ENCODE assay signal across 8 mouse cellular contexts in genomic region chr19:4878405-4879323, GRCm38 (mm10). TPM values are rescaled to one million over a fixed set of nuclear protein-coding genes. Genes with fewer than 3 reads are reported as not detected.
DNase-seq lines count a peak whose midpoint lies in the region; ATAC-seq lines count a peak whose summit lies in the region.

Gene Zdhhc24, plus strand, starts transcription at chr19:4878668.

- no peaks in the 10 kb centered on the region for H3K27me3 ChIP-seq in heart, embryonic 14.5 days (ENCODE audit: control insufficient read depth, insufficient read depth, low read length)
- H3K27me3 ChIP-seq in liver, embryonic 13.5 days, result peaks cover 19% of the 10 kb centered on the region
- H3K27me3 ChIP-seq in stomach, embryonic 16.5 days (ENCODE audit: control insufficient read depth, insufficient read depth, low read length), result no peaks in the 10 kb centered on the region

- peak within 1 kb of the TSS; percentile 83 for H3K4me2 ChIP-seq in heart, embryonic 14.5 days (ENCODE audit: low read length)
- H3K4me2 ChIP-seq in liver, embryonic 13.5 days, result peak within 1 kb of the TSS; percentile 79
- H3K4me2 ChIP-seq in stomach, embryonic 16.5 days (ENCODE audit: low read depth, low read length), result peak within 1 kb of the TSS; percentile 93

- peak within 1 kb of the TSS; percentile 24 to 45; a peak in 3 of 4 replicates for H3K27ac ChIP-seq in heart, embryonic 14.5 days (replicated peaks in 1 of 2; ENCODE audit: control insufficient read depth in 1 of 2, insufficient read depth in 1 of 2, low read depth in 2 of 2, low read length in 2 of 2)
- peak within 1 kb of the TSS; percentile 88 for H3K27ac ChIP-seq in liver, embryonic 13.5 days
- peak within 1 kb of the TSS; percentile 56 for H3K27ac ChIP-seq in stomach, embryonic 16.5 days (ENCODE audit: low read length)

- no peaks in the 10 kb centered on the region; the same call in 1 of the 2 replicates for H3K36me3 ChIP-seq in heart, embryonic 14.5 days (ENCODE audit: control insufficient read depth, insufficient read depth, low read length)
- H3K36me3 ChIP-seq in liver, embryonic 13.5 days, result peaks cover 36% of the 10 kb centered on the region
- H3K36me3 ChIP-seq in stomach, embryonic 16.5 days (ENCODE audit: control insufficient read depth, insufficient read depth, low read length), result no peaks in the 10 kb centered on the region

- under 1% methylated on average over 52 of the region's 52 CpGs for WGBS in heart, embryonic 14.5 days
- under 1% methylated on average over 52 of the region's 52 CpGs for WGBS in liver, embryonic 13.5 days (ENCODE audit: insufficient replicate concordance)
- under 1% methylated on average over 52 of the region's 52 CpGs for WGBS in stomach, embryonic 16.5 days

- peak; percentile 100 for ATAC-seq in CD4-positive, CD25-positive, alpha-beta regulatory T cell, adult 4 months
- peak; percentile 96 for ATAC-seq in heart, embryonic 14.5 days (ENCODE audit: insufficient number of reproducible peaks, insufficient read depth, low FRiP score, low read depth)
- peak; percentile 98 for ATAC-seq in liver, embryonic 13.5 days (ENCODE audit: low read depth)
- peak; percentile 97 for ATAC-seq in stomach, embryonic 16.5 days (ENCODE audit: insufficient read depth, low FRiP score)

- peak within 1 kb of the TSS; percentile 93 for H3K9ac ChIP-seq in heart, embryonic 14.5 days (ENCODE audit: low read length)
- H3K9ac ChIP-seq in liver, embryonic 13.5 days, result peak within 1 kb of the TSS; percentile 96
- peak within 1 kb of the TSS; percentile 95 for H3K9ac ChIP-seq in stomach, embryonic 16.5 days (ENCODE audit: low read length)

- H3K4me1 ChIP-seq in heart, embryonic 14.5 days (ENCODE audit: control insufficient read depth in 2 of 2, insufficient read depth in 2 of 2, low read length in 2 of 2), result peaks cover 4 to 9% of the 10 kb centered on the region in 2 experiments; a peak in 3 of 4 replicates
- H3K4me1 ChIP-seq in liver, embryonic 13.5 days (replicated peaks), result peaks cover 62% of the 10 kb centered on the region
- H3K4me1 ChIP-seq in stomach, embryonic 16.5 days (ENCODE audit: control insufficient read depth, insufficient read depth, low read length), result peaks cover 4% of the 10 kb centered on the region

- H3K4me3 ChIP-seq in heart, embryonic 14.5 days (ENCODE audit: control insufficient read depth in 1 of 2, insufficient read depth in 1 of 2, low read depth in 1 of 2, low read length in 2 of 2), result peak within 1 kb of the TSS; percentile 73 to 97
- H3K4me3 ChIP-seq in liver, embryonic 13.5 days (replicated peaks), result peak within 1 kb of the TSS; percentile 96
- H3K4me3 ChIP-seq in stomach, embryonic 16.5 days (replicated peaks; ENCODE audit: low read length), result peak within 1 kb of the TSS; percentile 98

- DNase-seq in c-Kit-negative CD71-positive TER-119-positive erythroid progenitor cells, embryonic 14.5 days (ENCODE audit: low read depth, low spot score), result peak; percentile 94
- DNase-seq in fibroblast of lung, adult 2 months (ENCODE audit: low read depth), result peak; percentile 88
- peak; percentile 96 for DNase-seq in kidney, postnatal 14 days
- DNase-seq in liver, embryonic 13.5 days, result peak; percentile 96
- DNase-seq in neural tube, embryonic 10.5 days (ENCODE audit: extremely low spot score, low spot score), result peak; percentile 97

- H3K9me3 ChIP-seq in heart, embryonic 14.5 days (ENCODE audit: control insufficient read depth, low read length), result no peaks in the 10 kb centered on the region
- H3K9me3 ChIP-seq in liver, embryonic 13.5 days (replicated peaks), result no peaks in the 10 kb centered on the region
- no peaks in the 10 kb centered on the region for H3K9me3 ChIP-seq in stomach, embryonic 16.5 days (replicated peaks; ENCODE audit: control insufficient read depth, low read length)

RNA-seq across cellular contexts. Expression of gene Zdhhc24, which starts in this region (rescaled TPM):
- 1 to 10 TPM; 3.7 to 6.2 TPM for polyA plus RNA-seq in CD4-positive, CD25-positive, alpha-beta regulatory T cell, adult 4 months (2017; shearing (Covaris generic))
- 7.2 and 8.2 TPM in 2 replicates for polyA plus RNA-seq in heart, embryonic 14.5 days (2014; fragmentation: Nextera tagmentation; extraction: Ambion mirVana)
- polyA plus RNA-seq in liver, embryonic 13.5 days (2015; fragmentation: Nextera tagmentation; extraction: Ambion mirVana), result 11.2 and 11.5 TPM in 2 replicates
- polyA plus RNA-seq in stomach, embryonic 16.5 days (2015; fragmentation: Nextera tagmentation; extraction: Ambion mirVana), result 11.6 and 12.5 TPM in 2 replicates

Comparison
In these comparisons a context has a peak if more than half of its experiments do, and no peak if none do; other contexts are left out.
1. Peak in every context shown above with its lines: DNase-seq, ATAC-seq, H3K4me3 ChIP-seq and H3K27ac ChIP-seq.
2. H3K27ac ChIP-seq: peak in every context shown above with its lines; median percentile 88 in liver, embryonic 13.5 days; 56 in stomach, embryonic 16.5 days; 34 in heart, embryonic 14.5 days.